Mouse (Mus musculus): ENCODE data around the gene Dctn2.
"Not testable (repeated sequence)": the region's sequence is repeated elsewhere in the genome, so short reads cannot be mapped to it uniquely, and the experiment has no call there.

Gene Dctn2

DNA sequence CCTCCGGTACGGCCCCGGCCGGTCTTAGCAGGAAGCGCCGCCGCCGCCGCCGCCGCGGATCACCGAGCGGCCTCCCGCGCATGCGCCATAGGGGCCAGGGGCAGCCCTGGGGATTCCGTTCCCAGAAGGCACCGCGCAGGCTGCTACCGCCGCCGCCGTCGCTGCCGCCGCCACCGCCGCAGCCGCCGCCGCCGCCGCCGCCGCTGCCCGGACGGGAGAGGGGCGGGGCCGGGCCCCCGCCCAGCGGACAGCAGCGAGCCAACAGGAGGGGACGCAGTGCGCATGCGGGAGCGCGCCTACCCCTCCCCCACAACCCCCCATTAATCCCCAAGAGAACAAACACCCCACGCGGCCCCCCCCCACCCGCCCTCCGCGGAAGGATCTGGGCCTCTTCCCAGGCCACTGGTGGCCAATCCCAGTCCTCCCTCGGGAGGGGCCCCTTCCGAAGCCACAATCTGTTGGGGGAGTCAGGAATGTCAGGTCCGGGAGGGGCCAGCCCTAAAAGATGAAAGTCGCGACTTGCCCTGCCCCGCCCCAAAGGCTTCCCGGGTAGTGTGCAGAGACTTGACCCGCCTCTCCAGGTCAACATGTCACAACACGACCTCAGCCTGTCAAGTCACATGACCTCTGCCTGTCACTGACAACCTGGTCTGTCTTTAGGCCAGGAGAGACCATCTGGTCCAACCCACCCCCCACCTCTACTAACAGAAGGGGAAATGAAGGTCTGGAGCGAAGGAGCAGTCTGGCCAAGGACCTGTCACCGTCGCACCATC, 22.8 kb downstream of the Dctn2 start, which contains the start of gene Mbd6:
Gene Mbd6 (minus strand): TSS at position 219 of the 773 bp plus-strand sequence.
- peak; percentile 96 for DNase-seq (ENCODE audit: low read depth, low spot score)

DNA sequence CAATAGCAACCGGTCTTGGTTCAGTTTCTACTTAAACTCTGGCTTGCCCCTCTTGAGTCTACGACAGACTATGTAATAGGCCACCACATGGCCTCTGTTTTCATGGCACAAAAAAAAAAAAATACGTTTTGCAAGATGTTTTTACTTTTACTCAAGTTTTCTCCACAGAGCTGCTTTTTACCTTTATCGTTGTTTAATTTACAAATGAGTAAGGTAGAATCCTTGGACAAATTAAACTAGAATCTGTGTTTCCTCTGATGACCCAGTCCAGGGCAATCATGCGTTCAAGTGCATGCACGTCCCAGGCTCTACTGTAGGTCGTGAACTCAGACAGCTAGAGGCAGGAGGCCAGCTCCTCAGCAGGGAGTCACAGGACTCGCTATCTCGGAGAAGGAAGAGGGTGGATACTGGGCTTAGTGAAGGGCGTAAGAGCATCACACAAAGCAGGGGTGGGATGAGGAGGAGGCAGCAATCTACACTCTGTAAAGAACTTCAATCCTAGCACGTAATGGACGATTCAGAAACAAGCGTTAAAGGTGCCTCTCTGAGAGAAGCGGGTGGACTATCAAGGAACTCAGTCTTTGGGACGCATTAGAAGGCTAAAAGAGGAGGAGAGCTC, 23.5 kb downstream of the Dctn2 start:
- peak; percentile 73 for DNase-seq (ENCODE audit: low read depth, low spot score)

DNA sequence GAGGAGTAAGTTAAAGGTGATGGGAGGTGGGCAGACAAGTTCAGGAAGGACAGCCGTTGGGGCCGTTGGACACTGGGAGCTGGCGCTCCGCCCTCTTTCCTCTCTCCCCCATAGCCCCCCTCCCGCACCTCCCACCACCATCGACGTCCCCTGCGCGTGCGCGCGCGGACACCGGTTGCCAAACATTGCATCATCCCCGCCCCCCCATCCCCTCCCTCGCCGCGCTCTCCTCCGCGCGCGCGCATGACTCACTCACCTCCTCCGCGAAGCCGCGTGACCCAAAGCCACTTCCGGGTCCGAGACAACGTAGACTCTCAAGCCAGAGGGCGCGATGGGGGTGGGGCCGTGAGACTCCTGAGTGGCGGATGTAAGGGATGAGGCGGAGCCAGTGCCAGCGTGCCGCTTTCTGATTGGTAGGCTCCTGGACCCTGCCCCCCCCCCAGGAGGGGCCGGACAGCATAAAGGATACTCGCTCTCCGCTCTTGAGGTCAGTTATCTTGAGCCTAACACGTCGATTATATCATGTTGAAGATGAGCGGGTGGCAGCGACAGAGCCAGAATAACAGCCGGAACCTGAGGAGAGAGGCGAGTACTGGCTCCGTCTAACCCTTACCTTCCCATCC, 24.2 kb downstream of the Dctn2 start:
- peak; percentile 99 for DNase-seq (ENCODE audit: low read depth, low spot score)

DNA sequence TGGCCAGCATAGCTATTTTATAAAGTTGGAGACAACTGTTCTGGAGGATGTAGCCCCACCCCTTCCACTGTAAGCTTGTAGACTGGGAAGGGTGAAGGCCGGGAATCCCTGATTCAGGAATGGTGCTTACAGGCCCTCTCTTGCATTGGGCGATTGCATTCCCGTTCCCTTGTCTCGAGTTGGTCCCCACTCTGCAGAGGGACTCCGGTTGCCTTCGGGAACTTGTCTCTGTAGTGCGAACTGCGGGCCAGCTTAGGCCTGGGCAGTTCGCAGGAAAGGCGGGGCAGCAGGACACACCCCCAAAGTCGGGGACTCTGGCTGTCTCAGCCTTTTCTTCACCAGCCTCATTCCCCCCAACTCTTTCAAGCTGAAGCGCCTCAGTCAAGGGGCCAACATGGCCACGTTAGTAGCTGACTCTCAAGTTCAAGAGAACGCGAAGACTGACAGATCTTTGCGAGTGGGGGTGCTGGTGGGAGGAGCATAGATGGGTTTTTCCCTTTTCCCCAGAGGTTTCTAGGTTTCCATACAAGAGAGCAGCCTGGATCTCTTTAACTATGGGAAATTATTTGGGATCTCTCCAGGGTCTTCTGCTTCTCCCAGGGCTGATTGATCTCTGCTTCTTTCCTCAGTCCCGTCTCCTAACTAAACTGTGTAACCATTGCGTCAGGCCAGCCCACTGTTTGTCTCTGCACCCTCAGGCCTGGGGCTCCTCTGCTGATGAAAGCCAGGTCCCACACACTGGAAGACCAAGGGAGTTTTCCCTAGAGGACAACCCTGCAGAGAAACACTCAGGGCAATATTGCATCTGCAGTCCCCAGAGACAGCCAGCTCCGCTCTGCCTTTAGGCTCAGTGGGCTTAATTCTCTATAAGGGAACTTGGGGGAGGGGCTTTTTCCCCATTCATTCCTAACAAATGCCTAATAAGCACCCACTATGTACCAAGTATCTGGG, 25.0 kb downstream of the Dctn2 start:
- DNase-seq (ENCODE audit: low read depth, low spot score), result peak; percentile 75

DNA sequence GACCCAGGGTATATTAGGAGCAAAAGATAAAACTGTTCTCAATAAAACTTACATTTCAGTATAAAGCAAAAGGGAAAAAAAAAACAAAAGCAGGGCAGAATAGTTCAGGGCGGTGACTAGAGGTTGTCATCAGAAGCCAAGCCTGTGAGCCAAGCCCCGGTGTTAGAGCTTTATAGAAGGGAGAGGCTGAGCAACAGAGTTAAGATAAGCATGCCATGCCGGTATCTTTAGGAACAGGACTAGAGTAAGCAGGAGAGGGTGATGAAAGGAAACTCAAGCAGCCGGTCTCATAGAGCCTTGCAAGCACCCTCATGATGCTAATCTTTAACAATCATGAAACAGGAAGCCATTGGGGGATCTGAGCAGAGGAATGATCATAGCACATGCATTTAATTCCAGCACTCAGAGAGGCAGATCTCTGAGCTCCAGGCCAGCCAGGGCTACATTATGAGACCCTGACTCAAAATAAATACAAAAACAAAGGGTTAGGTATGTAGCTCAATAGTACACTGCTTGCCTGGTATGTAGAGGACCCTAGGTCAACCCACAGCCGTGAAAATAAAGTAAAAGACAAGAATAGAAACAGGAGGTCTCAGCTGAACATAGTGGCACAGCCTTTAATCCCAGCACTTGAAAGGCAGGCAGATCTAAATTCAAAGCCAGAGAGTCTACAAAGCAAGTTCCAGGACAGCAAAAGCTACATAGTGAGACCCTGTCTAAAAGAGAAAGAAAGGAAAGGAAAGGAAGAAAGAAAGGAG, 25.9 kb downstream of the Dctn2 start:
- DNase-seq (ENCODE audit: low read depth, low spot score), result peak; percentile 42

DNA sequence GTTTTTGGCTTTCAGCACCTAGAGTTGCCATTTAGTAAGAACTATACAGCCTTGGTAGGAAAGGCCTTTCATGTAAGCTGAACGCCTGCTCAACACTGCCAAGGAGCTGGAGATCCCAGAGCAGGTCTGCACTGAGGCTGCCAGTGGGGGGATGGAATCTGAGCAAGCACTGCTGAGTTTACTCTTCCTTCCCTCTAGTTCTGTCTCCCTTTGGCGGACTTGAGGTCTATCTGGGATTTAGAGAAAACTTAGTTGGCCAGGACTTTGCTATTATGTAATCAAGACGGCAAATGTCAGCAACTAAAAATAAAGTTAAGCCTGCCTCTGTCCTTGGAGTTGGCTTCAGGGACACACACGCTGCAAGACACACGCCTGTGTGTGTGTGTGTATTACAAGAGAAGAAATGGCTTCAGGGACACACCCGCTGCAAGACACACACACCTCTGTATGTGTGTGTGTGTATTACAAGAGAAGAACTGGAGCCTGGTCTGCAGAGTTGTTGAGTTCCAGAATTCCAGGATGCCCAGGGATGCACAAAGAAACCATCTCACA, 26.9 kb downstream of the Dctn2 start:
- no peak for DNase-seq (ENCODE audit: low read depth, low spot score)

DNA sequence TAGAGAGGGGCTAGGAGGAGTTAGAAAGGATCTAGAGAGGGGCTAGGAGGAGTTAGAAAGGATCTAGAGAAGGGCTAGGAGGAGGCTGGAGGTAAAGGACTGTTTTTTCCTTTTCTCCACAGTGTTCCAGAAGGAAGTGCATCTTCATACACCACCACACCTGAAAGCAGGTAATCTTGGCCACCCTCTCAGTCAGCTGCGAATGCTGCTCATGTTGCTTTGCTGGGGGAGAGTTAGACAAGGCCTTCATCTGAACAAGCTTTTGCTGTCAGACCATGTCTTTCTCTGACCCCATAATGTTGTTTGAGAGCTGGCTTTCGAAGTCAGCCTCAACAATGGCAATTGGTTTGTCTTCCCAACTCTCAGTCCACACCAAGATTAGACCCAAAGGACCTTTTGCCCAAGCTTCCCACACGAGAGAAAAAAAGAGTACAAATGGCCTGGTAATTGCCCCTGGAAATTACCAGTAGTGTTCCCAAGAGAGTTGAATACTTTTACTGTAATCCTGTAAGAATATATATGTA, 27.5 kb downstream of the Dctn2 start:
- DNase-seq (ENCODE audit: low read depth, low spot score), result no peak

DNA sequence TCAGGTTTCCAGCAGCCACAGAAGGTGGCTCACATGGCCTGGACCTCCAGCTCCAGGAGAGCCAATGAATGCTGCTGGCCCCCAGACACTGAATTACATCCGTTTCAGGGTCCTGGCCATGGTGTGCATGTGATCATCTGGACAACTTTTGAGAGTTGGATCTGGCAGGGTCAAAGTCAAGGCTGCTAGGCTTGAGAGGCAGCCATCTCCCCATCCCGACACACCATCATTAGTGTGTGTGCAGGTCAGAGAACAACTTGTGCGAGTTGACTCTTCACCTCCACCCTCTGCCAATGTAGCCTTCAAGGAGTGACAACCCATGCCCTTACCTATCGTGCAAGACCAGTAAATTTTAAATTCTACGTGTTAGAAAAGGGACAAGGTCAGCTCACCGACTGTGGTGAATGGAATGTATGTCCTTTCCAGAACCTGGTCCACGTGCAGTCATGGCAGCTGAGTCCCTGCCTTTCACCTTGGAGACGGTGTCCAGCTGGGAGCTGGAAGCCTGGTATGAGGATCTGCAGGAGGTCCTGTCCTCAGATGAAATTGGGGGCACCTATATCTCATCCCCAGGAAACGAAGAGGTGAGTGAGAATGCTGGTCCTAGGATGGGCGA, 28.8 kb downstream of the Dctn2 start:
- DNase-seq (ENCODE audit: low read depth, low spot score), result no peak

DNA sequence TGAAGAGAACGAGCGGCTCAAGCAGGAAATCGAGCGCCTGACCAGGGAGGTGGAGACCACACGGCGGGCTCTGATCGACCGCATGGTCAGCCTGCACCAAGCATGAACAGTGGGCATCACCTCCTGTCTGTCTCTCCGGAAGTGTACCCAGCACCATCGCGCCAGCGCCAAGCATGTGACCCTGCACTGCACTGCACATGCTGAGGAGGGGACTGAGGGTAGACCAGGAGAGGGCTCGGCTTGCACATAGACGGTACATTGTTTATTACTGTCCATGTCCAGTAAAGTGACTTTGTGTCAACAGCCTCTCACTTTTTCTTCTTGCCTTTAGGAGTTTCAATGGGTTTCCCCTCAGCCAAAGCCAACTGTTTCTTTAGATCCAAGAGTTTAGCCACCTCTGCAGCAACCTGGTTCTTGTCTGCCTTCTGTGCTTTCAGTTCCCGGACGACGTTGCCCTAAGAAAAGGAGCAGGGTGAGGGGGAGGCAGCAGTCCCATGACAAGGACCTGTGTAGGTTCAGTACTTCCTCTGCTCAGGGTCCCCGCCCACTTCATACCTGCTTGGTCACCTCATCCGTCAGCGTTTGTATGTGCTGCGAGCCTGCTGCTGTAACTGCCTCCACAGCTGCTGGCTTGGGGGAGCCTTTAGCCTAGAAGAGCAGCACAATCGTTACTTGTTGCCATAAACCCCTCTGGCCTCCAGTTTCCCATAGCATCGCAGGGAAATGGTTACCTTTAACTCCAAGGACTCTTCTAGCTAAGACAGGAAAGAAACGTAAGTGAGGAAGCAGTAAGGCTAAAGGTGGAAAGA, 30.0 kb downstream of the Dctn2 start:
- DNase-seq (ENCODE audit: low read depth, low spot score), result no peak

DNA sequence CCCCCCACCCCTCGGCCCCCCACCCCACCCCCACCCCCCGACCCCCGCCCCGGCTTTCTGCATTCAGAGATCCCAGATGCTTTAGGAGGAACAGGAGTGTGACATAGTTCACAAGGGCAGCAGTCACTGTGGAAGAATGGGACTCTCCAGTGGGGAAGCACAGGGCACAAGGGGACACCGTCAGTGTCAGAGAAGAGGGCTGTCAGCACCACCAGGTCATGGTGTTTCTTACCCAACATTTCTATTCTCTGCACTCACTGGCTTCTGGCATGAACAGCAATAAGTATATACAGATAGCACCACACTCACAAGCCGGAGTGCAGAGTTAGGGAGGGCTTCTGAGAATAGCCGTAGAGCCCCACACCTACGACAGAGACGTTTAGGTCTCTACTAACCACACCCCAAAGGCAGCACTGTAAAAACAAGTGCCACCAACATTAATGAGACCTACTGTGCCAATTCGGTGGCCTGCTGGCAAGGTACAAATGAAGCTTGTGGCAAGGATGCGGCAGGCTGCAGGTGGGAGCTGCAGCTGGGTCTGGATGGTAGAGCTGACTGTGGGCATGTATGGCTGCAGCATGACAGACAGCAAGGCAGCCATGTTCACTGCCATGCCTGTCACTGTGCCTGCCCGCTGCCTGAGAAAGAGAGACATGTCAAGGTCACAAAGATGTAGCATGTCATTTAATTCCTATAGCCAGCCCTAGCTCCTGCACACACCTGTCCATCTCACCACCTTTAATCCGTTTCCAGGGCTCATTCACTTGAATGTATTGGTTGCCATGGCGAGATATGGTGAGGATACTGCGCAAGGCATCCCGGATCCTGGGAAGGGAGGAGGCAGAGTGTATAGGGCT, 31.1 kb downstream of the Dctn2 start:
- no peak for DNase-seq (ENCODE audit: low read depth, low spot score)

DNA sequence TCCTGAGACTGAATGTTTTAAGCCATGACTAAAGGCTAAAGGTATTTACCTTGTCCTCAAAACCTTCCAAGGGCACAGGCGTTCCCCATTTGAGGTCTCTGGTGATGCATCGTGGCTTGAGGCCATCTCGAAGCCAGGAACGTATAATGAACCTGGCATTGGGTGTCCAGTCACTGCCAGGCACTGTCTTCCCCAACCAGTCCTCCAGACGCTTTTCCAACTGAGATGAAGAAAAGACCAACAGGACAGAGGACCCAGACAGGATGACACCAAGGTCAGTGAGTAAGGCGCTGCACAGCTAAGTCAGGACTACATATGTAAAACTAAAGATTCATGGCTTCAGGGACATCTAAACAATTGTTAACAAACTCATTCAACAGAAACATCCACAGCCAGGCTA, 34.2 kb downstream of the Dctn2 start:
- no peak for DNase-seq (ENCODE audit: low read depth, low spot score)

DNA sequence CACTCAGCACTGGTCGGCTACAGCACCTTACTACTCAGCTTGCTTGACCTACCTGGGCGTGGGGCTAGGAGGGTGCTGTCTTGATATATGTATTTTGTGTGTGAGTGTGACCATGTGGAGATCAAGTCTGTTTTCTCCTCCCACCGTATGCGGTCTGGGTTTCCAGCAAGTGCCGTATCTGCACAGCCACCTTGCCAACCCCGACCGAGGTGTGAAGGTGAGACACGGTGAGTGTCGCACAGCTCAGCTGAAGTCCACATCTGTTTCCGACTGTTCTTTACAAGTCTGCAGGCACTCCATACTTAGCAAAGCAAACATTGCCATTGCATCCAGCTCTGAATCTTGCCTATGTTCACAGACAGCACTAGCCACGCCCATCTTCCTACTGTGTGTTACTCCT, 37.0 kb downstream of the Dctn2 start:
- no peak for DNase-seq (ENCODE audit: low read depth, low spot score)

DNA sequence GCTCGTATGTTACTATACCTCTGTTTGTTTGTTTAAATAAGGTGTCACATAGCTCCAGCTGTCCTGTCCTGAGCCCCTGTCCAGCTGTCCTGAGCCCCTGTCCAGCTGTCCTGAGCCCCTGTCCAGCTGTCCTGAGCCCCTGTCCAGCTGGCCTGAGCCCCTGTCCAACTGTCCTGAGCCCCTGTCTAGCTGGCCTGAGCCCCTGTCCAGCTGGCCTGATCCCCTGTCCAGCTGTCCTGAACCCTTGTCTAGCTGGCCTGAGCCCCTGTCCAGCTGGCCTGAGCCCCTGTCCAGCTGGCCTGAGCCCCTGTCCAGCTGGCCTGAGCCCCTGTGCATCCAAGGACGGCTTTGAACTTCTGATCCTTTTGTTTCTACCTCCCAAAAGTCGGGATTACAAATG, 43.0 kb downstream of the Dctn2 start:
- not testable (repeated sequence) for DNase-seq (ENCODE audit: low read depth, low spot score)

DNA sequence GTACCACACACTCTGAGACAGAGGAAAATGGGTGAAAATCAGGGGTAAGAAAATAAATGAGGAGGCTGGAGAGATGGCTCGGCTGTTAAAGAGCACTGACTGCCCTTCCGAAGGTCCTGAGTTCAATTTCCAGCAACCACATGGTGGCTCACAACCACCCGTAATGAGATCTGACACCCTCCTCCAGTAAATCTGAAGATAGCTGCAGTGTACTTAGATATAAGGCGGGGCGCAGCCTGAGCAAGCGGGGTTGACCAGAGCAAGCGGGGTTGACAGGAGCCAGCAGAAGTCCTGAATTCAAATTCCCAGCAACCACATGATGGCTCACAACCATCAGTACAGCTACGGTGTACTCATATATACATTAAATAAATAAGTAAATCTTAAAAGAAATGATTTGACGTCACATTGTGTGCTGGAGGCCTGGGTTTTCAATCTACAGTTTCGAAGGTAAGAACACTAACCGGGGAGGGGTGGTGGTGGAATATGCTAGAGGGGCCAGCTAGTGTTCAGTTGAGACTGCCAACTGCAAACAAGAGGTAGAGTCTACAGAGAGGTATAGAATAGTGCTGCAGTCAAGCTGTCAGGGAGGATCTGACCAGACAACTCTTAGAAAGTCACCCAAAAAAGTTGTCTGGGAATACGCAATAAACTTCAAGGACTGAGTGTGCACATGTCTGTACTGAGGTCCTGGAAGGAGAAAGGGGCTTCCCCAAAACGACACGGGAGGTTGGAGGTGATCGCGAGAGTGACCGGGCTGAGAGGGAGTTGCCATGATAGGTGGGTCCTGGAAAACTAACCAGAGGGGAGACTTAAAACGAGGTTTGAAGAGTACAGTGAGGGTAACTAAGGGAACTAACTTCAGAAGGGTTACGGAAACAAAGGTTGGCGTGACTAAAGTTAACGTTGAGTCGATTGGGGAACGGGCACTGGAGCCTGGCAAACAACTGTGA, 44.6 kb downstream of the Dctn2 start:
- peak; percentile 62 for DNase-seq (ENCODE audit: low read depth, low spot score)

DNA sequence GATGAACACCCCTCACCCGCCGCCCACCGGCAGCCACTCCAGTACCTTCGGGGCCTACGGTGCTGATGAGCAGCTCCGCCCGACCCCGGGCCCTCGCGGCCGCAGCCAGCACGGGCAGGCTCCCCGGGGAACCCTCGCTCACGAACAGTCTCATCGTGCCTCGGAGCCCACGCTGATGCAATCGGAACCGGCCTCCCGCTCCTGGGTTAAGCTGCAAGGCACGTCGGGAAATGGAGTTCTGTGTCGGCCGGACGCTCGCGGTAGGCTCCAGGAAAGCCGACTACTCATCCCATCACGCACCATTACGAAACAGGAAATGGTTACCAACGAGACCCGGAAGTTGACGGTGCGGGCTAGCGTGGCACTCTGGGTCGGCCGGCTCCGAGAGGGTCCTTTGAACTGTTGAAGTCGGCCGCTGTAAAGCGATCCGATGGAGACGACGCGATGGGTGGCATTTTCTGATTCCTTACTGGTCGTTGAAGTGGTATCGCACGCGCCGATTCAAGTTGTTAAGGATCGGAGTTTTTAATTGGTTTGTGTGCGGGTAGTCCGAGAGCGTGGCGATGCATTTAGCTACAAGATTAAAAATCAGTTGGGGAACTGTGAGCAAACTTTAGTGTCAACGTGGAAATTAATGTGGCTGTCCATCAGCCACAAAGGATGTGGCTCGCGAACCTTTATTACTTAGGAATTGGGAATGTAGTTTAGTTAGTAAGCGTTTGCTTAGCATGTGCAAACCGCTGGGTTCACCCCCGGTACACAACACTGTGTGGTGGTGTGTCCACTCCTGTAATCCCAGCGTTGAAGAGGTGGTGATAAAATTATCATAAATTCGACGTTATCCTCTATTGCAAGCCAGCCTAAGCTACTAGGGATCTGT, 45.5 kb downstream of the Dctn2 start, which contains the start of gene Mars:
Gene Mars (minus strand): TSS at position 311 of the 880 bp plus-strand sequence.
- peak; percentile 95 for DNase-seq (ENCODE audit: low read depth, low spot score)

DNA sequence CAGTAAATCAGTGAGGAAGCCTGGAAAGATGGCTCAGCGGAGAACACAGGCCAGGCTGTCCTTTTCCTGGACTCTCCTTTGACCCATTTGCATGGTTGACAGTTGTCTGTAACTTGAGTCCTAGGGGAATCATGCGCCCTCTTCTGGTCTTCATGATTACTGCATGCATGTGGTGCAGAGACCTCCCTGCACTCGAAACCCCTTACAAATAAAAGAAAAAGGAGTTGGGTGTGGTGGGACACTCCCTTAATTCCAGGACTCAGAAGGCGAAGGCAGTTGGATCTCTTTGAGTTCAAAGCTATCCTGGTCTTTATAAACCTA, 46.1 kb downstream of the Dctn2 start:
- peak; percentile 90 for DNase-seq (ENCODE audit: low read depth, low spot score)

Data from CD4-positive, CD25-positive, alpha-beta regulatory T cell, adult 2 months (primary cell).